Mouse (Mus musculus): Measurements from ENCODE around the gene Cd52. TPM values are rescaled to one million over a fixed set of nuclear protein-coding genes. Genes with fewer than 3 reads are reported as not detected.

Gene Cd52
- polyA plus RNA-seq, 1 experiment from 2014 or later = 12.0 TPM

- peak; percentile 95 for ATAC-seq (replicated peaks; ENCODE audit: low FRiP score)
- peak within 1 kb of the TSS; percentile 16; the same call in 1 of the 2 replicates for H3K27ac ChIP-seq
- WGBS = 17% methylated on average over 34 of the region's 34 CpGs
- H3K9ac ChIP-seq = peak within 1 kb of the TSS; percentile 68
- H3K4me2 ChIP-seq = peak within 1 kb of the TSS; percentile 75
- H3K9me3 ChIP-seq (replicated peaks) = no peaks in the 10 kb centered on the region
- H3K4me3 ChIP-seq (replicated peaks) = peak within 1 kb of the TSS; percentile 86
- H3K36me3 ChIP-seq = no peaks in the 10 kb centered on the region
- peaks cover 10% of the 10 kb centered on the region for H3K4me1 ChIP-seq
- no peaks in the 10 kb centered on the region for H3K27me3 ChIP-seq
These were observed 7.3 kb upstream of the Cd52 start, which contains the start of gene Ubxn11 for GRCm38 (mm10) chr4:134101979-134102741. Ubxn11 (plus strand) TSS chr4:134102570.

GRCm38 (mm10) chr4:134100245-134100644 lies 5.4 kb upstream of the Cd52 start:
- Histone ChIP-seq H3K9me3 (replicated peaks) (no peaks in the 10 kb centered on the region), H3K4me2 (no peak overlapping the region), H3K27ac (no peak overlapping the region), H3K4me1 (peaks cover 10% of the 10 kb centered on the region), H3K9ac (no peak overlapping the region), H3K36me3 (no peaks in the 10 kb centered on the region), H3K27me3 (no peaks in the 10 kb centered on the region), H3K4me3 (replicated peaks) (no peak overlapping the region)
- WGBS = 84% methylated on average over 4 of the region's 4 CpGs
- ATAC-seq (replicated peaks; ENCODE audit: low FRiP score) = no peak

GRCm38 (mm10) chr4:134098628-134099027 lies 3.7 kb upstream of the Cd52 start:
- 18% methylated on average over 8 of the region's 8 CpGs for WGBS
- peaks cover 10% of the 10 kb centered on the region for H3K4me1 ChIP-seq
- no peak overlapping the region for H3K4me3 ChIP-seq (replicated peaks)
- ATAC-seq (replicated peaks; ENCODE audit: low FRiP score) = no peak
- H3K9ac ChIP-seq = no peak overlapping the region
- H3K9me3 ChIP-seq (replicated peaks) = no peaks in the 10 kb centered on the region
- no peaks in the 10 kb centered on the region for H3K27me3 ChIP-seq
- H3K27ac ChIP-seq = peak overlapping the region; percentile 71
- H3K4me2 ChIP-seq = no peak overlapping the region
- no peaks in the 10 kb centered on the region for H3K36me3 ChIP-seq

GRCm38 (mm10) chr4:134097015-134097608 lies 2.2 kb upstream of the Cd52 start:
- no peak for ATAC-seq (replicated peaks; ENCODE audit: low FRiP score)
- Histone ChIP-seq H3K4me3 (replicated peaks) (no peak overlapping the region), H3K4me1 (peaks cover 3% of the 10 kb centered on the region; the same call in 1 of the 2 replicates), H3K9me3 (replicated peaks) (no peaks in the 10 kb centered on the region), H3K4me2 (no peak overlapping the region), H3K36me3 (no peaks in the 10 kb centered on the region), H3K27ac (no peak overlapping the region), H3K9ac (no peak overlapping the region), H3K27me3 (no peaks in the 10 kb centered on the region)
- 75% methylated on average over 5 of the region's 5 CpGs for WGBS

- H3K9ac ChIP-seq = no peak overlapping the region
- 83% methylated on average over 3 of the region's 3 CpGs for WGBS
- no peaks in the 10 kb centered on the region for H3K36me3 ChIP-seq
- no peak overlapping the region for H3K4me2 ChIP-seq
- H3K27me3 ChIP-seq = no peaks in the 10 kb centered on the region
- no peak overlapping the region for H3K4me3 ChIP-seq (replicated peaks)
- H3K9me3 ChIP-seq (replicated peaks) = no peaks in the 10 kb centered on the region
- ATAC-seq (replicated peaks; ENCODE audit: low FRiP score) = no peak
- no peak overlapping the region for H3K27ac ChIP-seq
- peaks cover 3% of the 10 kb centered on the region; the same call in 1 of the 2 replicates for H3K4me1 ChIP-seq
These were observed 1.2 kb upstream of the Cd52 start for GRCm38 (mm10) chr4:134096120-134096519.

GRCm38 (mm10) chr4:134094004-134094564 lies 798 bp downstream of the Cd52 start:
- WGBS = 84% methylated on average over 7 of the region's 7 CpGs
- H3K27ac ChIP-seq = no peak overlapping the region

GRCm38 (mm10) chr4:134092382-134093288 lies 2.2 kb downstream of the Cd52 start:
- H3K4me1 ChIP-seq = no peaks in the 10 kb centered on the region
- no peak overlapping the region for H3K9ac ChIP-seq
- H3K9me3 ChIP-seq (replicated peaks) = no peaks in the 10 kb centered on the region
- 0 out of 2 replicates have a peak, but pooled peaks have one; percentile 43 for ATAC-seq (replicated peaks; ENCODE audit: low FRiP score)
- WGBS = 69% methylated on average over 6 of the region's 6 CpGs
- no peaks in the 10 kb centered on the region for H3K27me3 ChIP-seq
- no peak overlapping the region for H3K4me2 ChIP-seq
- no peak overlapping the region for H3K27ac ChIP-seq
- H3K36me3 ChIP-seq = no peaks in the 10 kb centered on the region
- no peak overlapping the region for H3K4me3 ChIP-seq (replicated peaks)

More at GRCm38 (mm10) chr4:134094004-134094564, 798 bp downstream of the Cd52 start:
- Histone ChIP-seq H3K9ac (no peak overlapping the region), H3K27me3 (no peaks in the 10 kb centered on the region), H3K9me3 (replicated peaks) (no peaks in the 10 kb centered on the region), H3K36me3 (no peaks in the 10 kb centered on the region), H3K4me1 (peaks cover 3% of the 10 kb centered on the region; the same call in 1 of the 2 replicates), H3K4me2 (no peak overlapping the region), H3K4me3 (replicated peaks) (no peak overlapping the region)
- ATAC-seq (replicated peaks; ENCODE audit: low FRiP score) = no peak

GRCm38 (mm10) chr4:134091225-134091529 lies 3.7 kb downstream of the Cd52 start:
- 87% methylated on average over 6 of the region's 6 CpGs for WGBS

GRCm38 (mm10) chr4:134090521-134091224 lies 4.2 kb downstream of the Cd52 start:
- Histone ChIP-seq H3K27me3 (no peaks in the 10 kb centered on the region), H3K4me1 (no peaks in the 10 kb centered on the region), H3K27ac (no peak overlapping the region), H3K4me3 (replicated peaks) (no peak overlapping the region), H3K4me2 (no peak overlapping the region), H3K36me3 (no peaks in the 10 kb centered on the region), H3K9ac (no peak overlapping the region), H3K9me3 (replicated peaks) (no peaks in the 10 kb centered on the region)
- ATAC-seq (replicated peaks; ENCODE audit: low FRiP score) = no peak
- WGBS = 80% methylated on average over 16 of the region's 16 CpGs

More at GRCm38 (mm10) chr4:134091225-134091529, 3.7 kb downstream of the Cd52 start:
- no peak overlapping the region for H3K27ac ChIP-seq
- H3K4me2 ChIP-seq = no peak overlapping the region
- H3K4me3 ChIP-seq (replicated peaks) = no peak overlapping the region
- H3K4me1 ChIP-seq = no peaks in the 10 kb centered on the region
- no peaks in the 10 kb centered on the region for H3K9me3 ChIP-seq (replicated peaks)
- H3K27me3 ChIP-seq = no peaks in the 10 kb centered on the region
- ATAC-seq (replicated peaks; ENCODE audit: low FRiP score) = no peak
- H3K36me3 ChIP-seq = no peaks in the 10 kb centered on the region
- H3K9ac ChIP-seq = no peak overlapping the region

GRCm38 (mm10) chr4:134089029-134089428 lies 5.9 kb downstream of the Cd52 start:
- 83% methylated on average over 9 of the region's 9 CpGs for WGBS
- Histone ChIP-seq H3K4me2 (no peak overlapping the region), H3K27me3 (no peaks in the 10 kb centered on the region), H3K4me3 (replicated peaks) (no peak overlapping the region), H3K9ac (no peak overlapping the region), H3K9me3 (replicated peaks) (no peaks in the 10 kb centered on the region), H3K27ac (no peak overlapping the region), H3K4me1 (no peaks in the 10 kb centered on the region), H3K36me3 (no peaks in the 10 kb centered on the region)
- no peak for ATAC-seq (replicated peaks; ENCODE audit: low FRiP score)

- Histone ChIP-seq H3K4me2 (peak overlapping the region; percentile 29; the same call in 1 of the 2 replicates), H3K4me1 (peaks cover 2% of the 10 kb centered on the region), H3K4me3 (replicated peaks) (no peak overlapping the region), H3K27ac (no peak overlapping the region), H3K9ac (no peak overlapping the region), H3K36me3 (no peaks in the 10 kb centered on the region), H3K27me3 (peaks cover 8% of the 10 kb centered on the region), H3K9me3 (replicated peaks) (no peaks in the 10 kb centered on the region)
- WGBS = 33% methylated on average over 7 of the region's 7 CpGs
- peak; percentile 64; the same call in 1 of the 2 replicates for ATAC-seq (replicated peaks; ENCODE audit: low FRiP score)
These were observed 7.5 kb downstream of the Cd52 start for GRCm38 (mm10) chr4:134087412-134087811.
